ENCODE assay signal across 8 mouse cellular contexts in genomic region chr7:138840594-138841021, GRCm38 (mm10). TPM values are rescaled to one million over a fixed set of nuclear protein-coding genes. Genes with fewer than 3 reads are reported as not detected.
DNase-seq lines count a peak whose midpoint lies in the region; ATAC-seq lines count a peak whose summit lies in the region.

No protein-coding gene starts in this region.

- 49% methylated on average over 4 of the region's 4 CpGs for WGBS in forebrain, embryonic 13.5 days

- H3K27ac ChIP-seq in forebrain, embryonic 13.5 days, result no peak overlapping the region

- no peak overlapping the region for H3K4me3 ChIP-seq in forebrain, embryonic 13.5 days

- H3K9me3 ChIP-seq in forebrain, embryonic 13.5 days (replicated peaks), result no peaks in the 10 kb centered on the region

- peaks cover 11% of the 10 kb centered on the region for H3K36me3 ChIP-seq in forebrain, embryonic 13.5 days (ENCODE audit: poor library complexity, severe bottlenecking)

- H3K4me1 ChIP-seq in forebrain, embryonic 13.5 days, result peaks cover 31% of the 10 kb centered on the region

- no peak overlapping the region for H3K4me2 ChIP-seq in forebrain, embryonic 13.5 days

- DNase-seq in MN1 (ENCODE audit: low spot score), result peak; percentile 84
- DNase-seq in c-Kit-positive CD71-positive TER-119-negative erythroid progenitor cells, embryonic 14.5 days (ENCODE audit: low read depth), result peak; percentile 49
- DNase-seq in heart, postnatal 4 days, result peak; percentile 84
- DNase-seq in layer of hippocampus, adult 9-10 months (ENCODE audit: low spot score), result peak; percentile 84
- DNase-seq in lung, postnatal 14 days, result peak; percentile 86
- DNase-seq in right cerebral cortex, postnatal 36 days (ENCODE audit: low spot score in 2 of 2), result peak; percentile 61 to 67

- ATAC-seq in forebrain, embryonic 13.5 days, result peak; percentile 58
- ATAC-seq in erythroid progenitor cell, adult 5-6 weeks (replicated peaks; ENCODE audit: low FRiP score, poor library complexity, severe bottlenecking), result no peak

- no peak overlapping the region for H3K9ac ChIP-seq in forebrain, embryonic 13.5 days

- H3K27me3 ChIP-seq in forebrain, embryonic 13.5 days, result no peaks in the 10 kb centered on the region

RNA-seq across cellular contexts. Expression of gene Ppp2r2d, which starts 5.3 kb away (rescaled TPM):
- 45.1 and 49.7 TPM in 2 replicates for polyA plus RNA-seq in forebrain, embryonic 13.5 days (2015; fragmentation: Nextera tagmentation; extraction: Ambion mirVana)
- 10 to 100 TPM; 55.6 to 59.7 TPM for total RNA-seq in heart, postnatal 4 days (2021)
- 26.3 and 28.1 TPM in 2 replicates for total RNA-seq in erythroid progenitor cell, adult 5-6 weeks (2015; ENCODE audit: low replicate concordance)
- 24.7 and 39.5 TPM in 2 replicates for total RNA-seq in erythroid progenitor cell, adult 5-6 weeks (2017; ENCODE audit: low replicate concordance)

RNA-seq across cellular contexts. Expression of gene Mapk1ip1, which starts 5.5 kb away (rescaled TPM):
- polyA plus RNA-seq in forebrain, embryonic 13.5 days (2015; fragmentation: Nextera tagmentation; extraction: Ambion mirVana), result 22.0 and 24.4 TPM in 2 replicates
- total RNA-seq in heart, postnatal 4 days (2021), result 10 to 100 TPM; 12.5 to 14.4 TPM
- total RNA-seq in erythroid progenitor cell, adult 5-6 weeks (2015; ENCODE audit: low replicate concordance), result 8.6 and 13.8 TPM in 2 replicates
- total RNA-seq in erythroid progenitor cell, adult 5-6 weeks (2017; ENCODE audit: low replicate concordance), result 7.1 TPM in 1 of 2 replicates, not detected in the other
